Comparison of ENCODE assay signal across 11 mouse cellular contexts in genomic region chr1:186889584-186889852, GRCm38 (mm10).
"Had no signal": no experiment of that assay in that cellular context is flagged by ENCODE, and none has a peak within 500 bp of the region (broad histone marks: within the 10 kb centered on the region; RNA-seq: fewer than 3 reads in every experiment).

No protein-coding gene starts in this region.

- H3K4me2 ChIP-seq: limb, embryonic 13.5 days; midbrain, embryonic 12.5 days; neural tube, embryonic 13.5 days had no signal

- DNase-seq: kidney, postnatal 14 days; left cerebral cortex, postnatal 4 days; lung, adult 18-20 months; spleen, adult 18-20 months; thymus, adult 18-20 months; thymus, postnatal 14 days had no signal

- H3K9ac ChIP-seq: limb, embryonic 13.5 days; liver, embryonic 14.5 days; midbrain, embryonic 12.5 days; neural tube, embryonic 13.5 days had no signal

- H3K9me3 ChIP-seq: midbrain, embryonic 12.5 days; neural tube, embryonic 13.5 days had no signal

- ATAC-seq: midbrain, embryonic 16.5 days had no signal

- H3K27ac ChIP-seq: limb, embryonic 13.5 days; liver, embryonic 14.5 days; midbrain, embryonic 12.5 days; neural tube, embryonic 13.5 days had no signal

- H3K27me3 ChIP-seq: midbrain, embryonic 12.5 days had no signal

- H3K36me3 ChIP-seq: limb, embryonic 13.5 days; midbrain, embryonic 12.5 days; neural tube, embryonic 13.5 days had no signal

- H3K4me3 ChIP-seq: limb, embryonic 13.5 days; midbrain, embryonic 12.5 days; neural tube, embryonic 13.5 days had no signal
